Comparison of ENCODE assay signal across 8 mouse cellular contexts in the genomic region with DNA sequence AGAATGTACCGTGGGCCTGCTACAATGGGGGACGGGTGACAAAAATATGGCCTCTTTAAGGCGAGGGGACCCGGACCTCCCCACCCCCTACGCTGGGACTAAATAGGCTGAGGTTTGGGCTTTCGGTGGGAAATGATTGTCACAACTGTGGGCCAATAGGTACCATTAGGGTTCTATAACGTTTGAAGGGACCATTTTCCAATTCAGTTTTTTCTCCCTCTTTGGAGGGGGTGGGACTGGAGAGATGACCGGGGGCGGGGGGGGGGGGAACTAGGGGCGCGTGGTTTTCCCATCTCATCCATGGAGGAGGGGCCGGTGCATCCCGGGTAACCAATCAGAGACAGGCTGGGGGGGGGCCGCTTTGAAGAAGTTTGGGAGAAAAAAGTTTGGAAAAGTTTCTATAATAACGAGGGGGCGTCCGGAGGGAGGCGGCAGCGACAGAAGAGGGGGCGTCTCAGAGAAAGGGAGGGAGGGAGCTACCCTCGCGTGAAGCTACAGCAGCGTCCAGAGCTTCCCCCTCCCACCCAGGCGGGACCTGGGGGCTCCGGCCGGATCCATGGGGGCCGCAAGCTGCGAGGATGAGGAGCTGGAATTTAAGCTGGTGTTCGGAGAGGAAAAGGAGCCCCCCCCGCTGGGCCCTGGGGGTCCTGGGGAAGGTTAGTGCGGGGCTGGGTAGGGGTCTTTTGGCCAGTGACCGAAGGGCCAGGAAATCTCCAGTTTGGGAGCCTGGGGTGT. TPM values are rescaled to one million over a fixed set of nuclear protein-coding genes. Genes with fewer than 3 reads are reported as not detected.
DNase-seq lines count a peak whose midpoint lies in the region; ATAC-seq and TF ChIP-seq lines count a peak whose summit lies in the region.

No protein-coding gene starts in this region.

- ATAC-seq in limb, embryonic 15.5 days (ENCODE audit: insufficient number of reproducible peaks, low FRiP score, low TSS enrichment, low read depth), result peak; percentile 62

- H3K4me2 ChIP-seq in limb, embryonic 15.5 days, result peak overlapping the region; percentile 75
- H3K4me2 ChIP-seq in myocyte (ENCODE audit: low read depth), result peak overlapping the region; percentile 83

- peak; percentile 10 for DNase-seq in right cerebral cortex, postnatal 4 days
- no peak for DNase-seq in right cerebral cortex, adult 18-20 months
- no peak for DNase-seq in forebrain, embryonic 10.5 days (ENCODE audit: extremely low spot score, low spot score)
- DNase-seq in heart, postnatal 10 days, result peak; percentile 62 to 67
- no peak for DNase-seq in frontal cortex, postnatal 14 days (ENCODE audit: low spot score in 2 of 2)
- DNase-seq in right cerebral cortex, postnatal 14 days, result no peak

- H3ac ChIP-seq in myocyte (ENCODE audit: control insufficient read depth, insufficient read length), result no peak overlapping the region

- WGBS in forebrain, embryonic 10.5 days, result under 1% methylated on average over 32 of the region's 32 CpGs
- WGBS in limb, embryonic 15.5 days, result under 1% methylated on average over 32 of the region's 32 CpGs

- H3K4me1 ChIP-seq in forebrain, embryonic 10.5 days, result peaks cover 72% of the 10 kb centered on the region
- peaks cover 44% of the 10 kb centered on the region for H3K4me1 ChIP-seq in limb, embryonic 15.5 days

- H3K79me2 ChIP-seq in myocyte (ENCODE audit: control insufficient read depth, insufficient read depth), result no peaks in the 10 kb centered on the region

- peaks cover 31% of the 10 kb centered on the region for H3K36me3 ChIP-seq in forebrain, embryonic 10.5 days (replicated peaks)
- H3K36me3 ChIP-seq in limb, embryonic 15.5 days, result peaks cover 26% of the 10 kb centered on the region
- no peaks in the 10 kb centered on the region for H3K36me3 ChIP-seq in myocyte (ENCODE audit: control insufficient read depth, insufficient read depth)

- intact Hi-C loops in heart, postnatal 10 days (cut with DNase I), result loop anchor here (2.0 kb wide), 1 partner anchor 30 kb away; the partner anchor contains the start of gene Nynrin

- H3K4me3 ChIP-seq in forebrain, embryonic 10.5 days, result peak overlapping the region; percentile 72
- H3K4me3 ChIP-seq in limb, embryonic 15.5 days, result peak overlapping the region; percentile 72
- peak overlapping the region; percentile 31 for H3K4me3 ChIP-seq in myocyte

- TF ChIP-seq POLR2A in myocyte (IDR thresholded peaks at IDR 0.05; ENCODE audit: insufficient read length, low read depth), result no peak

- peak overlapping the region; percentile 98 for H3K27ac ChIP-seq in forebrain, embryonic 10.5 days
- peak overlapping the region; percentile 99 for H3K27ac ChIP-seq in limb, embryonic 15.5 days

- H3K9ac ChIP-seq in limb, embryonic 15.5 days, result peak overlapping the region; percentile 82

- peaks cover 37% of the 10 kb centered on the region for H3K27me3 ChIP-seq in forebrain, embryonic 10.5 days (ENCODE audit: poor library complexity, severe bottlenecking)
- H3K27me3 ChIP-seq in limb, embryonic 15.5 days, result no peaks in the 10 kb centered on the region
- H3K27me3 ChIP-seq in myocyte (ENCODE audit: control insufficient read depth, insufficient read depth, insufficient read length), result no peaks in the 10 kb centered on the region

- no peaks in the 10 kb centered on the region for H3K9me3 ChIP-seq in forebrain, embryonic 10.5 days
- no peaks in the 10 kb centered on the region for H3K9me3 ChIP-seq in limb, embryonic 15.5 days

TF ChIP-seq in myocyte, 11 proteins besides CTCF, POLR2A, EP300 and RAD21:
- TF ChIP-seq MAX (IDR thresholded peaks at IDR 0.05; ENCODE audit: low read depth) (no peak), MYOD1 (IDR thresholded peaks at IDR 0.05; ENCODE audit: control insufficient read depth in 1 of 3, insufficient read length in 2 of 3, low read depth in 2 of 3) (no peak), TCF12 (IDR thresholded peaks at IDR 0.05; ENCODE audit: insufficient read depth, poor library complexity, severe bottlenecking) (no peak), E2F4 (IDR thresholded peaks at IDR 0.05; ENCODE audit: insufficient read depth) (no peak), USF1 (IDR thresholded peaks at IDR 0.05; ENCODE audit: low read depth) (no peak), SRF (IDR thresholded peaks at IDR 0.05; ENCODE audit: control insufficient read depth, insufficient read length, low read depth) (no peak), CEBPB (IDR thresholded peaks at IDR 0.05; ENCODE audit: insufficient read depth, poor library complexity, severe bottlenecking) (no peak), POLR2AphosphoS2 (IDR thresholded peaks at IDR 0.05; ENCODE audit: insufficient read length, low read depth) (no peak), TCF3 (IDR thresholded peaks at IDR 0.05; ENCODE audit: insufficient read length, low read depth) (no peak), REST (IDR thresholded peaks at IDR 0.05; ENCODE audit: insufficient read depth, insufficient read length) (no peak), MYOG (IDR thresholded peaks at IDR 0.05; ENCODE audit: control insufficient read depth in 1 of 3, insufficient read depth in 1 of 3, insufficient read length in 2 of 3, low read depth in 2 of 3) (no peak)

RNA-seq across cellular contexts. Expression of gene Nfatc4, which starts 1.7 kb away (rescaled TPM):
- polyA plus RNA-seq in forebrain, embryonic 10.5 days (2016; fragmentation: Nextera tagmentation; extraction: Ambion mirVana), result 37.9 and 39.1 TPM in 2 replicates
- total RNA-seq in heart, postnatal 10 days (2021), result 10 to 100 TPM; 11.1 to 12.1 TPM
- 89.3 and 95.9 TPM in 2 replicates for polyA plus RNA-seq in limb, embryonic 15.5 days (2015; fragmentation: Nextera tagmentation; extraction: Ambion mirVana)
- 2.8 TPM for polyA plus RNA-seq in myocyte (2012; fragmentation: generic; extraction: Trizol)

RNA-seq across cellular contexts. Expression of gene Nynrin, which starts 29.2 kb away (rescaled TPM):
- 24.5 and 25.8 TPM in 2 replicates for polyA plus RNA-seq in forebrain, embryonic 10.5 days (2016; fragmentation: Nextera tagmentation; extraction: Ambion mirVana)
- 10 to 100 TPM; 24.1 to 27.6 TPM for total RNA-seq in heart, postnatal 10 days (2021)
- polyA plus RNA-seq in limb, embryonic 15.5 days (2015; fragmentation: Nextera tagmentation; extraction: Ambion mirVana), result 21.6 and 25.5 TPM in 2 replicates
- polyA plus RNA-seq in myocyte (2012; fragmentation: generic; extraction: Trizol), result 0.12 TPM

RNA-seq across cellular contexts. Expression of gene Ripk3, which starts 36.0 kb away (rescaled TPM):
- 8.0 and 10.2 TPM in 2 replicates for polyA plus RNA-seq in forebrain, embryonic 10.5 days (2016; fragmentation: Nextera tagmentation; extraction: Ambion mirVana)
- 1 to 10 TPM; 6.6 to 9.7 TPM for total RNA-seq in heart, postnatal 10 days (2021)
- polyA plus RNA-seq in limb, embryonic 15.5 days (2015; fragmentation: Nextera tagmentation; extraction: Ambion mirVana), result 35.0 and 37.6 TPM in 2 replicates
- 0.28 TPM for polyA plus RNA-seq in myocyte (2012; fragmentation: generic; extraction: Trizol)

RNA-seq across cellular contexts. Expression of gene Adcy4, which starts 40.8 kb away (rescaled TPM):
- polyA plus RNA-seq in forebrain, embryonic 10.5 days (2016; fragmentation: Nextera tagmentation; extraction: Ambion mirVana), result 4.6 and 5.4 TPM in 2 replicates
- total RNA-seq in heart, postnatal 10 days (2021), result 10 to 100 TPM; 21.1 to 21.9 TPM
- polyA plus RNA-seq in limb, embryonic 15.5 days (2015; fragmentation: Nextera tagmentation; extraction: Ambion mirVana), result 16.8 and 21.3 TPM in 2 replicates
- 0.06 TPM for polyA plus RNA-seq in myocyte (2012; fragmentation: generic; extraction: Trizol)

RNA-seq across cellular contexts. Expression of gene Ltb4r1, which starts 58.9 kb away (rescaled TPM):
- 0.26 TPM in 2 replicates for polyA plus RNA-seq in forebrain, embryonic 10.5 days (2016; fragmentation: Nextera tagmentation; extraction: Ambion mirVana)
- under 1 TPM; 0.67 to 0.74 TPM for total RNA-seq in heart, postnatal 10 days (2021)
- polyA plus RNA-seq in limb, embryonic 15.5 days (2015; fragmentation: Nextera tagmentation; extraction: Ambion mirVana), result 1.2 and 1.4 TPM in 2 replicates
- polyA plus RNA-seq in myocyte (2012; fragmentation: generic; extraction: Trizol), result 0.04 TPM

Comparison
In these comparisons a context has a peak if more than half of its experiments do, and no peak if none do; other contexts are left out.
1. DNase-seq: peak in right cerebral cortex, postnatal 4 days (single experiment) and heart, postnatal 10 days (2 of 2); none in right cerebral cortex, adult 18-20 months (single experiment), forebrain, embryonic 10.5 days (single experiment), frontal cortex, postnatal 14 days (0 of 2) and right cerebral cortex, postnatal 14 days (single experiment).
2. RNA of gene Nfatc4, which starts 1.7 kb away (polyA plus RNA-seq): 89.3 to 95.9 TPM in limb, embryonic 15.5 days and 37.9 to 39.1 TPM in forebrain, embryonic 10.5 days; 2.8 TPM in myocyte (single experiment); every median in the first group is over 10 times any median in the second.
3. RNA of gene Nynrin, which starts 29.2 kb away (polyA plus RNA-seq): 24.5 to 25.8 TPM in forebrain, embryonic 10.5 days and 21.6 to 25.5 TPM in limb, embryonic 15.5 days; 0.12 TPM in myocyte (single experiment); every median in the first group is over 10 times any median in the second.
4. Peak in every context shown above with its lines, with median percentiles within 50 percentile points of each other: H3K4me3 ChIP-seq.